Mouse (Mus musculus) CH12.LX (cell line): ENCODE results near the gene Zfp819. TPM values are rescaled to one million over a fixed set of nuclear protein-coding genes. Genes with fewer than 3 reads are reported as not detected.

Experiments
- DNase-seq: peaks from one replicate; pipeline ENCODE4 v3.0.0-alpha.2; 2013; ENCODE audit errors: extremely low read depth
- H3K27ac ChIP-seq: 2 replicates; pipeline ENCODE4 v1.5.1; 2012; ENCODE audit warnings: low read depth, mild to moderate bottlenecking, control low read depth, moderate library complexity; ENCODE audit not compliant: insufficient read depth
- H3K27me3 ChIP-seq: replicated peaks from 2 replicates; pipeline ENCODE3; 2012; ENCODE audit warnings: inconsistent platforms
- H3K36me3 ChIP-seq, 2 experiments: replicated peaks in 1 of 2; 2 replicates each; pipeline versions ENCODE3 to v1.6.1; 2012; ENCODE audit warnings: inconsistent platforms in 1 of 2, low read length in 1 of 2, mild to moderate bottlenecking in 1 of 2, mixed read lengths in 1 of 2, moderate library complexity in 1 of 2; ENCODE audit not compliant: control insufficient read depth in 1 of 2, insufficient read depth in 1 of 2
- H3K4me1 ChIP-seq, 2 experiments: 2 replicates each; pipeline ENCODE4 v1.6.1; 2012; ENCODE audit warnings: inconsistent platforms in 1 of 2, moderate library complexity in 1 of 2; ENCODE audit not compliant: insufficient read depth in 2 of 2, control insufficient read depth in 1 of 2
- H3K4me2 ChIP-seq: 2 replicates; pipeline ENCODE4 v1.6.1; 2012; ENCODE audit warnings: low read depth, mild to moderate bottlenecking, control low read depth; ENCODE audit not compliant: poor library complexity, insufficient read depth, severe bottlenecking
- H3K4me3 ChIP-seq, 3 experiments: fragments of 150-350 bp in 1 of 3; sonication (generic) in 1 of 3; replicated peaks in 1 of 3; 2 replicates each; pipeline versions ENCODE3 to v1.5.1; 2011 to 2012; ENCODE audit warnings: low read depth in 2 of 3, low read length in 2 of 3, mild to moderate bottlenecking in 2 of 3, moderate library complexity in 2 of 3, control low read depth in 1 of 3, improper control_type of control experiment in 1 of 3, inconsistent platforms in 1 of 3, mixed read lengths in 1 of 3; ENCODE audit not compliant: poor library complexity in 1 of 3
- H3K79me2 ChIP-seq: replicated peaks from 2 replicates; pipeline ENCODE4 v1.6.1; 2012; ENCODE audit warnings: mild to moderate bottlenecking, moderate library complexity; ENCODE audit not compliant: control insufficient read depth, poor library complexity, insufficient read depth, severe bottlenecking; ENCODE audit errors: extremely low read depth
- H3K9ac ChIP-seq: 2 replicates; pipeline ENCODE4 v1.6.1; 2012; ENCODE audit warnings: low read depth, mild to moderate bottlenecking, control low read depth, moderate library complexity; ENCODE audit not compliant: insufficient read depth
- H3K9me3 ChIP-seq: replicated peaks from 2 replicates; pipeline ENCODE3; 2012; ENCODE audit warnings: low read length, inconsistent platforms, mixed read lengths
- CHD2 ChIP-seq: IDR thresholded peaks from 2 replicates; pipeline ENCODE4 v1.6.1; 2011; ENCODE audit warnings: low read length, improper control_type of control experiment
- CTCF ChIP-seq, 2 experiments: IDR thresholded peaks in 1 of 2; conservative IDR thresholded peaks in 1 of 2; 2 replicates each; pipeline ENCODE4 v1.5.1; 2011 to 2012; ENCODE audit warnings: low read depth in 2 of 2, low read length in 2 of 2, improper control_type of control experiment in 1 of 2, inconsistent platforms in 1 of 2, mild to moderate bottlenecking in 1 of 2, moderate library complexity in 1 of 2
- EP300 ChIP-seq: IDR thresholded peaks from 2 replicates; pipeline ENCODE4 v1.6.1; 2011; ENCODE audit warnings: low read length, improper control_type of control experiment
- ETS1 ChIP-seq: conservative IDR thresholded peaks from 2 replicates; pipeline ENCODE4 v1.6.1; 2012; ENCODE audit warnings: low read depth, mild to moderate bottlenecking, inconsistent platforms, low read length, improper control_type of control experiment, moderate library complexity
- GABPA ChIP-seq: IDR thresholded peaks from 2 replicates; pipeline ENCODE4 v1.6.1; 2012; ENCODE audit warnings: low read depth, low read length, improper control_type of control experiment, inconsistent platforms; ENCODE audit not compliant: insufficient replicate concordance
- HCFC1 ChIP-seq: IDR thresholded peaks from 2 replicates; pipeline ENCODE4 v1.6.1; 2012; ENCODE audit warnings: low read depth, mild to moderate bottlenecking, inconsistent platforms, low read length, improper control_type of control experiment
- IRF4 ChIP-seq: IDR thresholded peaks from 2 replicates; pipeline ENCODE4 v1.6.1; 2014; ENCODE audit warnings: low read depth, mild to moderate bottlenecking, inconsistent platforms, low read length, improper control_type of control experiment
- MAFK ChIP-seq: IDR thresholded peaks from 2 replicates; pipeline ENCODE4 v1.6.1; 2011; ENCODE audit warnings: low read length, improper control_type of control experiment; ENCODE audit not compliant: insufficient replicate concordance
- MAX ChIP-seq: IDR thresholded peaks from 2 replicates; pipeline ENCODE4 v1.6.1; 2011; ENCODE audit warnings: low read length, improper control_type of control experiment
- MAZ ChIP-seq: IDR thresholded peaks from 2 replicates; pipeline ENCODE4 v1.6.1; 2012; ENCODE audit warnings: low read depth, mild to moderate bottlenecking, inconsistent platforms, low read length, improper control_type of control experiment, moderate library complexity
- MXI1 ChIP-seq: IDR thresholded peaks from 2 replicates; pipeline ENCODE4 v1.6.1; 2011; ENCODE audit warnings: mild to moderate bottlenecking, low read depth, low read length, improper control_type of control experiment
- MYC ChIP-seq: IDR thresholded peaks from 2 replicates; pipeline ENCODE4 v1.6.1; 2011; ENCODE audit warnings: low read depth, mild to moderate bottlenecking, improper control_type of control experiment, low read length
- NELFE ChIP-seq: IDR thresholded peaks from 2 replicates; pipeline ENCODE4 v1.6.1; 2011; ENCODE audit warnings: low read depth, low read length, improper control_type of control experiment
- PAX5 ChIP-seq: IDR thresholded peaks from 2 replicates; pipeline ENCODE4 v1.6.1; 2012; ENCODE audit warnings: low read length, inconsistent platforms, mixed read lengths
- POLR2A ChIP-seq: IDR thresholded peaks from 2 replicates; pipeline ENCODE4 v1.6.1; 2011; ENCODE audit warnings: low read depth, mild to moderate bottlenecking, improper control_type of control experiment, low read length
- RAD21 ChIP-seq: IDR thresholded peaks from 2 replicates; pipeline ENCODE4 v1.6.1; 2011; ENCODE audit warnings: low read depth, mild to moderate bottlenecking, low read length, improper control_type of control experiment, moderate library complexity
- TCF12 ChIP-seq: IDR thresholded peaks from 2 replicates; pipeline ENCODE4 v1.6.1; 2014; ENCODE audit warnings: low read depth, mild to moderate bottlenecking, inconsistent platforms, low read length, improper control_type of control experiment
- UBTF ChIP-seq: IDR thresholded peaks from 2 replicates; pipeline ENCODE4 v1.6.1; 2012; ENCODE audit warnings: low read depth, mild to moderate bottlenecking, inconsistent platforms, low read length, improper control_type of control experiment, moderate library complexity
- USF1 ChIP-seq: IDR thresholded peaks from 2 replicates; pipeline ENCODE4 v1.6.1; 2014; ENCODE audit warnings: low read depth, mild to moderate bottlenecking, inconsistent platforms, low read length, improper control_type of control experiment
- USF2 ChIP-seq: conservative IDR thresholded peaks from 2 replicates; pipeline ENCODE4 v1.6.1; 2011; ENCODE audit warnings: low read depth, low read length, improper control_type of control experiment
- ZC3H11A ChIP-seq: IDR thresholded peaks from 2 replicates; pipeline ENCODE4 v1.6.1; 2012; ENCODE audit warnings: low read depth, mild to moderate bottlenecking, inconsistent platforms, low read length, improper control_type of control experiment
- ZKSCAN1 ChIP-seq: IDR thresholded peaks from 2 replicates; pipeline ENCODE4 v1.6.1; 2012; ENCODE audit warnings: low read depth, inconsistent platforms, low read length, improper control_type of control experiment, borderline replicate concordance
- ZMIZ1 ChIP-seq: IDR thresholded peaks from 2 replicates; pipeline ENCODE4 v1.6.1; 2012; ENCODE audit warnings: low read depth, mild to moderate bottlenecking, inconsistent platforms, low read length, improper control_type of control experiment
- dilution Hi-C: fragments of 300-500 bp; cut with MboI; formaldehyde crosslinking; loops from 2 replicates; pipeline ENCODE4 v1.14.3; 2020; ENCODE audit warnings: low sequenced_read_pairs; ENCODE audit not compliant: extremely low pct_unique_long_range_greater_than_20kb, extremely low pct_ligation_motif_present
- in situ Hi-C: fragments of 300-500 bp; cut with MboI; formaldehyde crosslinking; loops from 3 replicates; pipeline ENCODE4 v1.14.3; 2019; ENCODE audit warnings: low sequenced_read_pairs, low pct_ligation_motif_present, low pct_unique_long_range_greater_than_20kb, mixed read lengths
- polyA plus RNA-seq: library from polyadenylated mRNA; unstranded; fragments of >175 nt; gene quantifications from 2 replicates; pipeline ENCODE4 v1.2.1, GENCODE M21; 2012; ENCODE audit warnings: low read depth; ENCODE audit not compliant: insufficient read length
- total RNA-seq, 2 experiments: library from RNA; depleted of rRNA; stranded (reverse); fragments of 300-350 nt in 1 of 2; fragments of >200 nt in 1 of 2; gene quantifications; 2 replicates each; pipeline ENCODE4 v1.2.3; 2012 to 2014

Zfp819 gene
- total and polyA plus RNA-seq, 3 experiments, result not detected

- Histone ChIP-seq H3K27me3 (no peaks in the 10 kb centered on the region), H3K9ac (no peak overlapping the region), H3K4me1 (no peaks in the 10 kb centered on the region), H3K27ac (no peak overlapping the region), H3K9me3 (no peaks in the 10 kb centered on the region), H3K4me2 (no peak overlapping the region), H3K4me3 (no peak overlapping the region), H3K36me3 (no peaks in the 10 kb centered on the region), H3K79me2 (no peaks in the 10 kb centered on the region)
- dilution Hi-C loops, result no loop called here
- in situ Hi-C loops, result no loop called here
- TF ChIP-seq MXI1 (no peak), NELFE (no peak), USF1 (no peak), ZKSCAN1 (no peak), MAX (no peak), ZC3H11A (no peak), USF2 (no peak), PAX5 (no peak), EP300 (no peak), ZMIZ1 (no peak), CHD2 (no peak), IRF4 (no peak), ETS1 (no peak), HCFC1 (no peak), UBTF (no peak), MAFK (no peak), POLR2A (no peak)
- no peak for DNase-seq
Observed at GRCm38 (mm10) chr7:43607743-43608287, 846 bp downstream of the Zfp819 start.

DNA sequence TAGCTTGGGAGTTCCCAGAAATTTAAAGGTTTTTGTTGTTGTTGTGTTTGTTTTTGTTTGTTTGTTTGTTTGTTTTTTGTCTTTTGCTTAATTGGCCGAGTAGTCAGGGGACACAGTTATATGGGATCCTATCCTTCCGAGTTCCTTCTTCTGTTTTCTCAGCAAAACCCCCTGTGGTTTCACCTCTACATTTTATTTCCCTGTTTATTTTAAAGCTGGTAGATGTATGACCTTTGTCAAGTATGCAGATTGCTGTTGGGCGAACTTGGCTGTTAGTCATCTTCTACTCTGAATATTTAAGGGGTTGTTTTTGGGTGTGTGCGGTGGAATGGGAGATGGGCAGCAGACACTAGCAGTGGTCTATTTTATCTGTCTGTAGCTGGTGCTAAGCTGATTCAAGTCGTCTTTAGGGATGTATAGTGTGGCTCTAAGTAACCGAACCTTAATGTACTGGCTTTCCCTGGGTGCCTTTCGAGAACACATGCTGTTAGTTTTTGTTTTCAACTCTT is 1.4 kb downstream of the Zfp819 start:
- H3K9ac ChIP-seq, result no peak overlapping the region
- H3K4me2 ChIP-seq, result no peak overlapping the region
- no peak overlapping the region for H3K27ac ChIP-seq
- H3K9me3 ChIP-seq, result no peaks in the 10 kb centered on the region
- H3K36me3 ChIP-seq, result no peaks in the 10 kb centered on the region
- H3K4me3 ChIP-seq, result no peak overlapping the region
- H3K27me3 ChIP-seq, result no peaks in the 10 kb centered on the region
- in situ Hi-C loops (no loop called here), dilution Hi-C loops (no loop called here)
- H3K79me2 ChIP-seq, result no peaks in the 10 kb centered on the region
- DNase-seq, result no peak
- TF ChIP-seq UBTF, result no peak
- TF ChIP-seq MAFK, result no peak
- TF ChIP-seq ZC3H11A, result no peak
- TF ChIP-seq MAZ, result no peak
- TF ChIP-seq ETS1, result no peak
- TF ChIP-seq CTCF (conservative IDR thresholded peaks at IDR 0.05 in 1 of 2, IDR thresholded peaks at IDR 0.05 in 1 of 2; ENCODE audit: low read depth in 2 of 2, low read length in 2 of 2), result no peak
- no peak for TF ChIP-seq GABPA
- TF ChIP-seq TCF12, result no peak
- TF ChIP-seq USF2, result no peak
- TF ChIP-seq MYC, result no peak
- no peak for TF ChIP-seq RAD21
- no peaks in the 10 kb centered on the region for H3K4me1 ChIP-seq
